Mouse (Mus musculus) layer of hippocampus, postnatal 25 days (tissue): ENCODE results near the gene Wwox. TPM values are rescaled to one million over a fixed set of nuclear protein-coding genes. Genes with fewer than 3 reads are reported as not detected.

Source experiments
- DNase-seq, 2 experiments: peaks; one replicate each; pipeline ENCODE4 v3.0.0; 2022; ENCODE audit warnings: mixed read lengths in 2 of 2, low spot score in 1 of 2; ENCODE audit errors: extremely low spot score in 1 of 2
- total RNA-seq, 2 experiments: library from RNA; stranded (reverse); gene quantifications; 2 replicates each; pipeline ENCODE4 v1.2.3; 2021

The Wwox gene
- total RNA-seq, 2 experiments from 2014 or later, result 11.4 to 11.9 TPM

GRCm38 (mm10) chr8:115243465-115244027 lies 804.1 kb downstream of the Wwox start:
- DNase-seq, result no peak

GRCm38 (mm10) chr8:115249688-115250366 lies 810.4 kb downstream of the Wwox start:
- DNase-seq, result peak in 1 of 2 experiments; percentile 8

- DNase-seq, result no peak
Measured at GRCm38 (mm10) chr8:115255550-115255949, 816.1 kb downstream of the Wwox start.

- no peak for DNase-seq
Measured at GRCm38 (mm10) chr8:115257417-115257816, 818.0 kb downstream of the Wwox start.

GRCm38 (mm10) chr8:115259806-115260205 lies 820.4 kb downstream of the Wwox start:
- DNase-seq, result no peak

- no peak for DNase-seq
Measured at GRCm38 (mm10) chr8:115267196-115267595, 827.7 kb downstream of the Wwox start.

- no peak for DNase-seq
Measured at GRCm38 (mm10) chr8:115269601-115270000, 830.1 kb downstream of the Wwox start.

GRCm38 (mm10) chr8:115273976-115274375 lies 834.5 kb downstream of the Wwox start:
- no peak for DNase-seq

GRCm38 (mm10) chr8:115276281-115276680 lies 836.8 kb downstream of the Wwox start:
- no peak for DNase-seq

- DNase-seq, result no peak
Measured at GRCm38 (mm10) chr8:115278291-115278690, 838.8 kb downstream of the Wwox start.

- DNase-seq, result no peak
Measured at GRCm38 (mm10) chr8:115290224-115290623, 850.8 kb downstream of the Wwox start.

GRCm38 (mm10) chr8:115296760-115297159 lies 857.3 kb downstream of the Wwox start:
- DNase-seq, result no peak

- no peak for DNase-seq
Measured at GRCm38 (mm10) chr8:115302484-115302883, 863.0 kb downstream of the Wwox start.

- DNase-seq, result no peak
Measured at GRCm38 (mm10) chr8:115307412-115307811, 868.0 kb downstream of the Wwox start.

- DNase-seq, result no peak
Measured at GRCm38 (mm10) chr8:115311003-115311402, 871.5 kb downstream of the Wwox start.

GRCm38 (mm10) chr8:115312371-115312770 lies 872.9 kb downstream of the Wwox start:
- no peak for DNase-seq

- DNase-seq, result no peak
Measured at GRCm38 (mm10) chr8:115322501-115322900, 883.0 kb downstream of the Wwox start.

GRCm38 (mm10) chr8:115330671-115331070 lies 891.2 kb downstream of the Wwox start:
- no peak for DNase-seq

GRCm38 (mm10) chr8:115333972-115334371 lies 894.5 kb downstream of the Wwox start:
- DNase-seq, result no peak

- DNase-seq, result no peak
Measured at GRCm38 (mm10) chr8:115336361-115336760, 896.9 kb downstream of the Wwox start.

GRCm38 (mm10) chr8:115348704-115349103 lies 909.2 kb downstream of the Wwox start:
- no peak for DNase-seq

GRCm38 (mm10) chr8:115350707-115351106 lies 911.3 kb downstream of the Wwox start:
- no peak for DNase-seq
